Mouse (Mus musculus): Measurements from ENCODE around the gene Trub1.
A peak's percentile ranks its signal among the peaks of the same experiment; 100 is the strongest.

Trub1 gene

GRCm38 (mm10) chr19:57442936-57443657, 9.6 kb upstream of the Trub1 start:
- no peak for DNase-seq (ENCODE audit: low spot score)

GRCm38 (mm10) chr19:57445049-57445448, 7.7 kb upstream of the Trub1 start:
- no peak for DNase-seq (ENCODE audit: low spot score)

- DNase-seq (ENCODE audit: low spot score): no peak
Observed at GRCm38 (mm10) chr19:57450849-57451248, 1.9 kb upstream of the Trub1 start.

DNA sequence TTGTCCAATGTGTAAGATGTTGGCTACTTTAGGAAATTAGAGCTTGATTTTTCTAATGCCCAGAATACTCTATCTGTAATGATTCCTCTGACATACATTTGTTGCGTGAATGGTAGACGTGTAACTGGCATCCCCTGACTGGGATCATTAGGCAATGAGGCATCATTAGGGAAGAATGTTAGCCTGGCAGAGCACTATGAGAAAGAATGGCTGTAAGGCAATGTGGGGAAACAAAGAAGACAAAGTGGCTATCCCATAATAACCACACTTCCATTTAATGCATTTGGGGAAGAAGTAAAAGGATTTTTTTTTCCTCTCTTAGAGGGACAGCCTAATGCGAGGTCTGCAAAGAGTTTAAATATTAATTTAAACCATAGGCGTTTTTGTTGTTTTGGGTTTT, 950 bp upstream of the Trub1 start:
- DNase-seq (ENCODE audit: low spot score): no peak

- DNase-seq (ENCODE audit: low spot score): no peak
Observed at GRCm38 (mm10) chr19:57453218-57453600, 497 bp downstream of the Trub1 start.

GRCm38 (mm10) chr19:57455286-57455960, 2.7 kb downstream of the Trub1 start:
- no peak for DNase-seq (ENCODE audit: low spot score)

DNA sequence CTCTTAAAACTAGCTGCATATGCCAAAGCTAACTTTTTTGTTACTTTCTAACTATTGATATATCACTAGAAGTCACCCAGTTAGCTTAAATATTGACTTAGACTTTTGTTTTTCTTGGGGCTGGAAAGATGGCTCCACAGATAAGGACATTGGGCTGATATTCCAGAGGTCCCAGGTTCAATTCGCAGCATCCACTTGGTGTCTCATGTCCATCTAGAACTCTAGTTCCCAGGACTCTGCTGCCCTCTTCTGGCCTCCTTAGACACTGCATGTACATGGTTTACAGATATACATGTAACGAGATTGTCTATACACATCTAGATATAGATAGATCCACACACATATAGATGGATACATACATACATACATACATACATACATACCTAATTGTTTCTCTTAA, 4.4 kb downstream of the Trub1 start:
- peak; percentile 64 for DNase-seq (ENCODE audit: low spot score)

GRCm38 (mm10) chr19:57463741-57464140, 11.0 kb downstream of the Trub1 start:
- DNase-seq (ENCODE audit: low spot score): no peak

- DNase-seq (ENCODE audit: low spot score): no peak
Observed at GRCm38 (mm10) chr19:57465742-57466141, 13.0 kb downstream of the Trub1 start.

DNA sequence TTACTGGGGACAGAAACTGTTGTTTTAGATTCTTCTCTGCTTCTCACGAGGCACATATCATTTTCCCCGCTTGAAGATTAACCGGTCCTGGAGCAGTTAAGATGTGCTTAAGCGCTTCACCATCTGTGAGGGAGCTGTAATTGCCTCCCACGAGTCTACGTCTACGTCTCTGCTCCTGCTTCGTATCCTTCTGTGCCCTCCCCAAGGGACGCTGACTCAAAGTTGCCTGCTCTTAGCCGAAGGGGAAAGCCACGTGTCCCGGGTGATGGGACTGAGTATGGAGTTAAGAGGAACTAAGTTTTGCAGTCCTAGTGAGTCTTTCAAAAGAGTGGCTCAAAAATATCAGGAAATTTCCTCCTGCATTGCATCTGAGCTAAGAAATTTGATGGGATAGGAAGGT, 18.3 kb downstream of the Trub1 start:
- DNase-seq (ENCODE audit: low spot score): no peak

- DNase-seq (ENCODE audit: low spot score): no peak
Observed at GRCm38 (mm10) chr19:57472169-57472568, 19.5 kb downstream of the Trub1 start.

DNA sequence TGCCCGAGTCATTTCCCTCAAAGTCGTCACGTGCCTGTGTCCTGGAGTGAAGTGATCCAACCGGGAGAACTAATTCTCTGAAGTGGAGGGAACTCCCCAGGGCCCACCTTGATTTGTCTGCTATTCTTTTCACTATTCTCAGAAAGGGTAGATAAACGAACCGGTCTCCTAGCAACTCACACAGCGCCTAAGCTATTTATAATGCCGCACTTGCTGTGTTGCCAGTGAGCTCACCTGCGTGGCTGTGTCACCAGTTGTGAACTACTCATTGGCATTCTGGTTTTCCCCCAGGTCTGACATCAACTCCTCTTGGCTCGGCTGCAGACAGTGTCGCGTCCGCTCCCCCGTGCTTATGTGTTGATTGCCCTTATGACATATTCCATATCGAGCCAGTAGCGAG, 20.6 kb downstream of the Trub1 start:
- DNase-seq (ENCODE audit: low spot score): no peak

GRCm38 (mm10) chr19:57475298-57475697, 22.6 kb downstream of the Trub1 start:
- no peak for DNase-seq (ENCODE audit: low spot score)

DNA sequence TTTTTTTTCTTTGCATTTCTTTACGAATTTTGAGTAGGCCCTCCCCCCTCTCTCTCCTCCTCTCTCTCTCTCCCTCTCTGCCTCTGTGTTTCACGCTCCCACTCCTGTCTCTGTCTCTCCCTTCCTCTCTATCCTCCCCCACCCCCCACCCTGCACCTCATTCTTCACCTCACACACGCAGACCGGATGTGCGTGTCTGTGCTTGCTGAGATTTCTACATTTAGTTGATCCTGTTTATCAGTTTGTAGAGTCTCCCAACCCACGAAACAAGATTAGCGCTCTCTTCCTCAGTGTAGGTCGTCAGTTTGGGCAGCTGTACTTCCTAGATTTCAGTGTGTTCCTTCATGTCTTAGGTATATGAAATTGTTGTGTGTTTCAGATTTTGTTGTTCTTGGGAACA, 24.6 kb downstream of the Trub1 start:
- DNase-seq (ENCODE audit: low spot score): no peak

GRCm38 (mm10) chr19:57478056-57478455, 25.3 kb downstream of the Trub1 start:
- no peak for DNase-seq (ENCODE audit: low spot score)

GRCm38 (mm10) chr19:57479886-57480655, 27.4 kb downstream of the Trub1 start:
- DNase-seq (ENCODE audit: low spot score): no peak

GRCm38 (mm10) chr19:57481743-57482259, 29.1 kb downstream of the Trub1 start:
- no peak for DNase-seq (ENCODE audit: low spot score)

DNA sequence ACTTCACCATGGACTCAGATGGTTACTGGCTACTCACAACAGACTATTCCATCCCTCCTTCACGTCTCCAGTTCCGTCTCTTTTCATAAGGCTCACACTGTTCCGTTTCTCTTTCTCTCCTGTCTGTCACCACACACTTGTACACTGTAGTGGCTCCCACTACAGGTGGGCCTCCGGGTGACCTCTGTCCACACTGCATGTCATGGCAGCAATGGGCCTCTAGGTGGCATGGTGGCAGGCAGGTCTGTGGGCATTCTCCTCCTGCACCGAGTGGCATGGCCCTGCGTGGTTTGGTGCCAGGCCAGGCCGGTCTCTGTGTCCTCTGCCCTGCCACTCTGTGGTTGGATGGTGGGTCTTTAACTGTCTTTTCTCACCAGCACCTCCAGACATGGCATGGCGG, 30.1 kb downstream of the Trub1 start:
- DNase-seq (ENCODE audit: low spot score): no peak

- DNase-seq (ENCODE audit: low spot score): no peak
Observed at GRCm38 (mm10) chr19:57487051-57487658, 34.4 kb downstream of the Trub1 start.

DNA sequence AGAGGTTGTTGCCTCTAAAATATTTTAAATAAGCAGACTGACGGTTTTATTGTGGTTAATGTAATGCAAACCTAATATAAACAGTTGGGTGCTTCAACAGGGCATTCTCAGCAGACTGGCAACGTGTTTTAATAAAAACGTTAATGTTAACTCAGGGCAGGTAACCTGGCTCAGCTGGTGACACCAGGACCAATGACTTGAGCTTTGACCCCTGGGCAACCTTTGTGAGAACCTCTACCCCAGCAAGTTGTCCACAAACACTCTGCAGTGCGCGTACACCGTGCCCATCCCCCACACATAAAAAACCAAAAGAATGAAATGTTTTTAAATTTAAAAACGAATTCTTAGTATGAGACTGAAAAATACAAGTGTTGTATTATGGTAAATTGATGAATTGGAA, 36.8 kb downstream of the Trub1 start:
- DNase-seq (ENCODE audit: low spot score): no peak

DNA sequence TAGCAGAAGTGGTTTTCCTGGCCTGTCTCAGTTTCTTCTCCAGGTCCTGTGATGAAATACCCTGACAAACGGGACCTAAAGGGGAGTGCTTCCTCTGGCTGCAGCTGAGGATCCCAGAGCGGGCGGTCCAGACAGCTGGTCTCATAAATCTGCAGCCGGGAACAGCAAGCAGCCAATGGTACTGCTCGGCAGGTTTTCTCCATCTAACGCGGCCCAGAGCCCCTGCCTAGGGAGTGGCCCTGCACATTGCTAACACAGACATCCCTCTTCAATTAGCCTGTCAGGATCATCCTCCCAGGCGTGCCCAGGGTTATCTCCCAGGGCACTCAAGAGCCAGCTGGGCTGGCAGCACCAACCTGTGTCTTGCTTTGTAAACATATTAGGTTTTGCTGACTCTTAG, 38.3 kb downstream of the Trub1 start:
- peak; percentile 79 for DNase-seq (ENCODE audit: low spot score)

DNA sequence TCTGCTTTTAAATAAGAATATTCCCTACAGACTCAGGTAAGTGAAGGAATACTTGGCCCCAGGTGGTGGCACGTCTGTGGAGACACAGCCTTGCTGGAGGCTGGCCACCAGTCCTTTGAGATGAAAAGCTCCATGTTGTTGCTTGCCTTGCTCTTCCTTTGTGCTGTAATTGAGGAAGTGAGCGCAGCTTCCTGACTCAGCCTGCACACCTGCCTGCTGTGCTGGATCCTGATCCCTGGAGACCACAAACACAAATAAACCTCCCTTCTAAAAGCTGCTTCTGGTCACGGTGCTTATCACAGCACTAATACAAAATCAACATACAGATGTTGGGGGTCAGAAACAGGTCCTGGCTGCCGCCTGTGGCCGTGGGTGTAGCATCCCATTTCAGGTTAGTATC, 41.3 kb downstream of the Trub1 start:
- DNase-seq (ENCODE audit: low spot score): no peak

All from embryo, embryonic 10 days (tissue).